Mouse (Mus musculus): ENCODE results near the gene Egfem1.

The Egfem1 gene

DNA sequence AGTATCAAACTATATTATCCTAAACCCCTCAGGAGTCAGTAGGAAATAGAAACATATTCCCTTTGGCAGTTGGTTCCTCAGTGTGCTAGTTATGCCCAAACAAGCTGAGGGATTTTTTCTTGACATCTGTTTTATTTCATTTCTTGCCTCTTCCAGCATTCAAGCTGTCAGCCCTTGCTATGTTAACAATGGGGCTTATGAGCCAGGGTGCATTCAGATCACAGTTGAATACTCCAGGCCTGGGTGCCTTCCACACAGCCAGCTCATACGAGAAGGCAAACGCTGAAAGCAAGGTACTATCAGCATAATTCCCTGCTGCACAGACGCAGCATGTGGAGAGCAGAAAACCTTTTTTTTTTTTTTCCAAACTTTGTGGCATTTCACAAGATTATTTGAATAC, 526.9 kb downstream of the Egfem1 start:
- peak; percentile 4 to 19 for DNase-seq

DNA sequence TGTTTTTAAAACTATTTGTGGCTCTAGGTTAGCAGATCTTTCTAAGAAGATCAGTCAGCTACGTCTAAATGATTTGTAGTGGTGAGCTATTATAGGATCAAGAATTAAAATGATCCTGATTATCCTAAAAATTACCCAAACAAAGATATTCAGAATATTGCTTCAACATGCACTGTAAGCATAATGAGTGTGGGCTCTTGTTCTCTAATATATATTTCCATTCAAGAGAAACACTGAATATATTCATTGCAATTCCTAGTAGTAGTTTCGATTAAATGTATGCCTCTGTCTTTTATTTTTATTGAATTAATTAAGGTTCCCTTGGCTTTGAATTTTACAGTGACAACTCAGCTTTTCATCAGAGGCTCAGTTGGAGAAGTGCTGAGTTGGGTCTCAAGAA, 527.4 kb downstream of the Egfem1 start:
- DNase-seq: no peak

DNA sequence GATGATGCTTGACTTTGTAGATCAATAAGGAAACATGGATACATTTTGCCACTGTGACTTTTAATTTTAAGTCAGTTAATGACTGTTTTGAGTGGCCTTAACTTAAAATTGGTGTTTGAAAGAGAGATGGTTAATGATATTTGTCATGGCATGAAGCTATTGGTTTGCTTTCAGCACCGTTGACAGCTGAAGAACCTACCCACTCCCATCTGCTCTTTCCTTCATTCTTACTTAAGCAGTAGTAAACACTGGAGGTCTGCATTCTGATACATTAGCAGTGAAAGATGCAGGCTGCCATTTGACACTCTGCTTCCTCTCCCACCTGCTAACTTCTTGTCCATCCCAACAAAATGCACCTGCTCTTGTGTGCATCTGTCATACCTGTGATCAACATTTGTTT, 537.8 kb downstream of the Egfem1 start:
- DNase-seq: no peak

DNA sequence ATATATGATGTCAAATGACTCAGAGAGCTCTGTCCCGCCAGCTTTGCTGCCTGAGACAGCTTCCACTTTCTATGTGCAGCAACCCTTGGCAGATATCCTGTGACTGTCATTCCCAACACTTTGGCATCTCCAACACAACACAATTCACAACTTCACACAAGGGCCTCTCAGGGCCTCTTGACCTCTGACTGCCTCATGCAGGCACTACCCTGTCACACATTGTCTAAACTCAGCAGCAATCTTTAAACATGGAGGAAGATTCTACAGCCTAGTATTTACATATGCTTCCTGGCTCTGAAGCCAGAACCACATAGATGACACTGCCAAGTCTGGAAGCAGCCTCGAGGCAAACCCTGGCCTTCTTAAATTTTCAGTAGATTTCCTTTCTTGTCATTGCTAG, 558.0 kb downstream of the Egfem1 start:
- peak in 1 of 2 experiments; percentile 1 for DNase-seq

DNA sequence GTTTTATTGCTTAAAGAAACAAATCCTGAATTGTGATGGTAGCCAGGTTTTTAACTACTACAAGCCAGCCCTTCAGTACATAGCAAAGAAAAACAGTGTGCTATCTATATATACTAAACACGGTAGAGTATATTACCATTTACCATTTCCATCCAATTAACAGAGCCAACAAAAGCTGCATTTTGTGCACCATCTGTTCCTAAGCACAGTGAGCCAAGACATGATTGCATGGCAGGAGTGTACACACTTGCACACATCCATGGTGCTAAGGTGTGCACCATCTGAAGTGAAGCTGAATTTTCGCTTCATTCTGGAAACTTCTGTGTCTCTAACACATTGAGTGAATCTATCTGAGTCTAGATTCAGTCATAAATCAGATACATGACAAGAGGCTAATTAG, 585.0 kb downstream of the Egfem1 start:
- peak; percentile 2 to 6 for DNase-seq

DNA sequence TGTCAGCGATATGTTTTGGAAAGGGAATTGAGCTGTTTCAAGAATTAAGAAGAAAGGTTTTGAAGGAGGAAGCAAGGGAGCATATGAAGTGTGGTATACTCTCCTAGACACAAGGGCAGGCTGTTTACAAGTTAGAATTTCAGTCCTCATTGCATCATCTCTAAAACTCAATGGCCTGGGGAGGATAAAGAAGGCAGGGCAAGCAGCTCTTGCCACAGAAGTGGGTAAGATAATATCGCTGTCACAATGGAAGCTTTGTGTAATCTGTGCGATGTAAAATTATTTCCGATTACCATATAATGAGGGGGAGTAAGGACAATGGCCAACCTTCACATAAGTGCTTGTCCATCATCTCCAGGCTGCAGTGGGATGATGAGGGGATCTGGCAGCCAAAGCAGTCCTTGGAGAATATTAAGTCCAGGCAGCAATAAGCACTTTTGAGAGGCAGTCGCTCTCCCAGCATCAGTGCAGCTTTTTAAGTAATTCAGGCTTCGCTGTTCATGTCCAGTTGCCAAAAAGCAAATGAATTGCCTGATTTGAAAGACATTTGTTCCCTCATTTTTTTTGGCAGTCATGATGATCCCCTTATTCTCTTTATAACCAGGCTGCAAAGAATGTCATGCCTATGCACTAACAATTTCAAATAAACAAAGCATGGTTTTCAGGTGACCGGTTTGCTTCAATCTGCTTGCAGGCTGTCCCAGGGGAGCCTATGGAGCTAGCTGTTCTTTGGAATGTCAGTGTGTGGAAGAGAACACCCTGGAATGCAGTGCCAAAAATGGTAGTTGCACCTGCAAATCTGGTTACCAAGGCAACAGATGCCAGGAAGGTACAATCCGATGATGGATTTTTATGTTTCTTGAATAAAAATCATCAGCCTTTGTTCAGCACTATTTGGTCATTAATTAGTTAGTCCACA, 607.8 kb downstream of the Egfem1 start:
- DNase-seq: peak; percentile 19 to 38

DNA sequence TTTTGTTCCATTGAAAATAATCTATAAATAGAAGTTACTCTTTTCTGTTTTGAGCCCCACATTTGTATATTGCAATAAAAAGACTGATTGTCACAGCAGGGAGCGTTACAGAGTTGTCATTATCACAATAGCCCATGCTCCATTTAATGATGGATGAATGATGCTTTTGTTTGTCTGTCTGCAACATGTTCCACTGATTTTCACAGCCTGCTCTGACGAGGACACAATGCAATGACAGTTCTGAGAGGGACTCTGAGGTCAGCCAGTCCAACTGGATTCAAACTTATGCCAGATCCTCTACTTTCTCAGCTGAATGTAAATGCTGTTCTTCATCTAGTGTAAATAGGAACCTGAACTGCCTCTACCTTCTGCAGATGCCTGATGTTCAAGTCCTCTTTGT, 619.3 kb downstream of the Egfem1 start:
- no peak for DNase-seq

DNA sequence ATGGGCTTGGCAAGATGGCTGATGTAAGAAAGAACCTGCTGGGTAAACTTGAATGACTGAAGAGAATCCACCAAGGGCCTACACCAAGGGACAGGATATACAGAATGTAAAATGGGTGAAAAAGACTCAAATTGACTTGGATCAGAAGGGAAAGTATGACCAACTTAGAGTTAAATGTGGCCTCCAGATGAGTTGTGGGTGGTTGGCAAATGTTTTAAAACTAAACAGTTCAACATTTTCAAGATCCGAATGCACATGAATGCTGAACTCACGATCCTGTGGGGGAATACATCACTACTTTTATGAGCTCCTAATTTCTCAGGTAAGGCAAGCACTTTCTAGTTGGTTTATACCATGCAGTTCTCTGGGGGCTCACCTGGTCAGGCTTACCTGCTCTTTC, 625.0 kb downstream of the Egfem1 start:
- DNase-seq: no peak

DNA sequence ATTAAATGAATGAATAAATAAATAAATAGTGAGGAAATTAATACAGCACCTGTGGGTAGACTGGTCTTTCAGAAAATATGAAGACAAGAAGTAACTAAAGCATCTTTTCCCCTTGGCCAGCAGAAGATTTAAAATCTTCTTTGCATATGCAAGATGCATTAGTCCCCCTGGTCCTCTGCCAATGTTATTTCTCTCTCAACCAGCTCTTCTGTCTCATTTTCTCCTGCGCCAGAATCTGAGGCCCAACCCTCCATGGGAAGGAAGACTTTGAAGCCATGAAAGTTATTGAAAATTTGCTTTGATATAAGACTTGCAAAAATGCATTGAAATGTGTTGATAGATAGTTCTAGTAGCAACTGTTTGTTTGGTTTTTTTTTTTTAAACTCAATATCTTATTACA, 625.6 kb downstream of the Egfem1 start:
- DNase-seq: no peak

DNA sequence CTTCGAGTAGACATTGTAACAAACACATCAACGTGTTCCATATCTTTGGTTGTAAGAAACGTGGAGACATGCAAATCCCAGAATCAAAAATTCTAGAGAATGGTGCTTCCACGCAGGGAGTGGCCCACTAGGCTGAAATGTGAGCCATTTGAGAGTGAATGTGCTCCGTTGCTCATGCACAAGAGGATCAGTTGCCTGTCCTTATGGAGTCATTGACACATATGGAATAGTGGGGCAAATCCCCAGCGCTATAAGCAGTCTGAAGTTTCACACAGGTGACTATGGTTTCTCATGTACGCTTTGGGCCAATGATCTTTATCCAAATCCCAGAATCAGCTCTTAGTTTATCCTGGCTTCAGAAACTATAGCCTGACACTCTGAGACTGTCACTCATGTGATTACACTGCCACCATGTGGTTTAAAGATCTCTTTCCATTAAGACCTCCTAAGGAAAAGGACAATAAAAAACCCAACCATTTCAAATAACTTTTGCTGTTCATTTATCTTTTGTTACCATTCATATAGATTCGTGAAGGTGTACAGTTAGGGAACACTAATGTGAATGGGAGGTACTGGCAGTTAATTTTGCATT, 644.6 kb downstream of the Egfem1 start:
- peak; percentile 43 to 73 for DNase-seq

DNA sequence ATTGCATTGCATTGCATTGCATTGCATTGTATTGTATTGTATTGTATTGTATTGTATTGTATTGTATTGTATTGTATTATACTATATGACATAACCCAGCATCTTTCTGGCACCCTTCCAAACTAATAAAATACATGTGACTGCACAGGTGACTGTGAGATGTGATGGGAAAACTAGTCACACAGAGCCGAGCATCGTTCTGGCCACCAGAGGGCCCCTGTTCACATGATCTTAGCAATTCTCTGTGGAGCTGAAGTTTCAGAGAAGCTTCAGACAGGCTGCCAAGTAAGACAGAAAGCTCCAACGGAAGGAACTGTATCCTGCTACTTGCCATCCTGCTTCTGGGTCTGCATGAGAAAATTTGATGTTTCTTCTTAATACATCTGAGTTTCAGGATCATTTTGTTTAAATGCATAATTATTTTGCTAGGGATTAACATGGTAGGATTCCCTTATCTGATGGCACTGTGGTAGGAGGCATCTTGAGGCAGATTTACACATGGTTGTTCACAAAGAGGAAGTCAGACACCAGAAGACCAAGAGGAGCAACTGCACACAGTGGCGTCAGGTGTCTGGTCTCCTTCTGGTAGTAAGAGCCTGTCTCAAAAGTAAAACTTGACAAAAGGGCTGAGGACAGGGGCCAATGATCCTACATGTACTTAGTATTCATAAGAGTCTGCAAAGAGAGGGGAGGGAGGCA, 648.4 kb downstream of the Egfem1 start:
- DNase-seq: peak; percentile 67 to 77

DNA sequence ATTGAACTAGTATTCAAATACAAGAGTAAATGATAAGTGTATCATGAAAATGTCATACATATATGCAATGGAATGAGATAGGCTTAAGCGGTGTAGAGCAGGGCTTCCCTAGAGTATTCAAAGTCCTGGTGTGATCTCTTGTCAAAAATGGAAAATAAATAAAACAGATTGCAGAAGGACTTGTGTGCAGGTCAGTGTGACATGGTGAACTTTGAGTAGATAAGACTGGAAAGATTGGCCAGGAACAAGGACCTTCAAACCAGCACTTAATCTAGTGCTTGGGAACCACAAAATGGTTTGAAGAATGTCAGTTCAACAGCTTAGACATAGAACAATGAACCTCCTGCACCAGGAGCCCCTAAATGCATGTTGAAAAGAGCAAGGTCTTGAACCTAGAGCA, 649.7 kb downstream of the Egfem1 start:
- DNase-seq: no peak

DNA sequence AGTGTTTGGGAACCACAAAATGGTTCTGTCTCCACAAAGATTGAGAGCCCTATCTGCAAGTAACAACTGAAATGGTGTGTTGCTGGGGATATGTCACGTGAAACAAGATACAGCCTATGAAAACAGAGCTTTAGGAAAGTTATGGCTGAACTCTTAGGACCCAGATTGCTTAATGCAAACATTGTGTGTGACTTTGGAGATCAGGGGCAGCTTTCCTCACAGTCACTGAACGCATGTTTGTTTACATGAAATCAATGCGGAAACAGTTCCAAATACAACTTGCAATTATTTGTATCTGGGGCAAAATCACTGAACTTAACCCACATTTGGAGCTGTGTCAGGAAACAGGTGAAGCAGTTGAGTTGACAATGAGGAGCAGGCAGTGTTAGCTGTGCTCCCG, 650.8 kb downstream of the Egfem1 start:
- no peak for DNase-seq

DNA sequence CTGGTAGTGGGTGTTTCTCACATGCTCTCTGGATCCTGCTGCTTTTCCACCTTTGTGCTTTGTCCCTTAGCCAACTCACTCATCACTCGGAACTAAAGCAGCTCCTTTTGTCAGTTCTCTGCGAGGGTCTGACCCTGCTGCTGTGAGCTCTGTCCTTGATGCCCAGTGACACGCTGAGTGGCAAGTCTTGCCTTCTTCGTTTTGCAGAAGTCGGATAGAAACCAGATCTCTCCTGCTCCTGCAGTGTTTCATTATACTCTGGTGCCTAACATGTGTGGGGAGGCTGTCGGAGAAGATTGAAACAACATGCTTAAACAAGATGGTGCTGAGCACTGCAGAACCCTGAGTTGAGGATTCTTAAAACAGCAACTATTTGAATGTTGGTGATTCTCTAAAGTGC, 652.4 kb downstream of the Egfem1 start:
- peak in 1 of 2 experiments; percentile 4 for DNase-seq

DNA sequence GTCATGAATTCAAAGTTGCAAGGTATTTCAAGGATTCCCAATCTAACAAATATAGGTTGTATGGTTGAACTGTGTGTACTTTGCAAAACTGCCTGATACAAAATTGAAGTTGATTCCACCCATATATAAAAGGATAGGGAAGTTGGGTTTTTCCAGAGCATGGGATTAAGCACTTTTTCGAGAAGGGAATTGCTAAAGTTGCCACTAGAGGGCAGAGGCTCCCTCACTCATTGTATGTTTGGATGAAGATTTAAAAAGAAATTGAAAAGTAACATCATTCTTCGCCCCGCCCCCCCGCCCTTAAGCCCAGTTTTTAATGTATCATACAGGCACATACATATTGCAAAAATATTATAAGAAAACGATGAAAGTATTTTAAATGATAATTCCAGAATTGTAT, 657.5 kb downstream of the Egfem1 start:
- DNase-seq: peak; percentile 47 to 60

All from cerebellum, postnatal 10 days (tissue).